Mouse (Mus musculus) small intestine, adult 2 months (tissue): Measurements from ENCODE around the gene Cyth4.

ENCODE experiments used
- CTCF ChIP-seq: fragments of 200-500 bp; IDR thresholded peaks from 2 replicates; pipeline ENCODE4 v1.5.1; 2012; ENCODE audit warnings: low read depth, mild to moderate bottlenecking, control low read depth, inconsistent platforms, low read length, moderate library complexity, mixed read lengths; ENCODE audit not compliant: insufficient replicate concordance, insufficient read length; ENCODE audit errors: extremely low read depth
- POLR2A ChIP-seq: fragments of 200-500 bp; IDR thresholded peaks from 2 replicates; pipeline ENCODE4 v1.6.1; 2012; ENCODE audit warnings: low read depth, mild to moderate bottlenecking, control low read depth, inconsistent platforms, low read length, moderate library complexity

DNA sequence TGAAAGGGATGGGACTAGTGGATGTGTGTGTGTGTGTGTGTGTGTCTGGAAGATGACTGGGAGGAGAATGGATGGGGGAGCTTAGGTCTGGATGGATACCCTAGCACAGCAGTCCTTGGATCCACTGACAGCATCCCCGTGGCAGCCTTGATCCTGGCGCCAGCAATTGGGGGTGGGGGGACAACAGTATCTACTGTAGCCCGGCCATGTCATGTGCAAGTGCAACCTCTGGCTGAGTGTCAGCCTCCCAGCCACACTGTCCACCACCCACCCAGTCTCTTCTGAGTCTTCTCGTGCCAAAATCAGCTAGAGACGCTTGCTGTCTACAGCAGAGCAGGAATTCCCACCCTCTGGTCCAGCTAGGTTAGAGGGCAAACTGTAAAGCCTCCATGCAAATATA lies 67.4 kb downstream of the Cyth4 start:
- TF ChIP-seq CTCF = no peak
- TF ChIP-seq POLR2A = no peak
